Mouse (Mus musculus) kidney, adult 8-10 months (tissue): ENCODE data around the gene Dctd.
A peak's percentile ranks its signal among the peaks of the same experiment; 100 is the strongest.
"Not testable (repeated sequence)": the region's sequence is repeated elsewhere in the genome, so short reads cannot be mapped to it uniquely, and the experiment has no call there.

Source experiments
- DNase-seq, 2 experiments: peaks; one replicate each; pipeline ENCODE4 v3.0.0; 2022

The Dctd gene

DNA sequence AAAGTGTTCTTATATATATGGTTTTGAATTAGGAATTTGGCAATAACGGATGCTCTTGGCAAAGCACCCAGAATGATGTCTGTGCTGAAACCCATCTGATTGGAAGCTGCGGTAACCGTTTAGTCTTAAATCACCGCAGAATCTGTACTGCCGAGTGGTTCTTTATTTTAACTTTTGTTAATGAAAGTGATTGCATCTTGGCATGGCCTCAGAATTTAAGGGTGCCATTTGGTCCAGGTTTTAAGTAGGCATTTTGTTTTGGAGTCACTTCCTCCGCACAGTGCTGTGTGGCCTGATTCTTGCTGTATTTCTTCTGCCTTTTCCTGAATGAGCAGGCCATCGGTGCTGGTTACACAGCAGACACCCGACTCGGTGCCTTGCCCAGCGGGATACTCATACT is 47.6 kb downstream of the Dctd start:
- no peak for DNase-seq

DNA sequence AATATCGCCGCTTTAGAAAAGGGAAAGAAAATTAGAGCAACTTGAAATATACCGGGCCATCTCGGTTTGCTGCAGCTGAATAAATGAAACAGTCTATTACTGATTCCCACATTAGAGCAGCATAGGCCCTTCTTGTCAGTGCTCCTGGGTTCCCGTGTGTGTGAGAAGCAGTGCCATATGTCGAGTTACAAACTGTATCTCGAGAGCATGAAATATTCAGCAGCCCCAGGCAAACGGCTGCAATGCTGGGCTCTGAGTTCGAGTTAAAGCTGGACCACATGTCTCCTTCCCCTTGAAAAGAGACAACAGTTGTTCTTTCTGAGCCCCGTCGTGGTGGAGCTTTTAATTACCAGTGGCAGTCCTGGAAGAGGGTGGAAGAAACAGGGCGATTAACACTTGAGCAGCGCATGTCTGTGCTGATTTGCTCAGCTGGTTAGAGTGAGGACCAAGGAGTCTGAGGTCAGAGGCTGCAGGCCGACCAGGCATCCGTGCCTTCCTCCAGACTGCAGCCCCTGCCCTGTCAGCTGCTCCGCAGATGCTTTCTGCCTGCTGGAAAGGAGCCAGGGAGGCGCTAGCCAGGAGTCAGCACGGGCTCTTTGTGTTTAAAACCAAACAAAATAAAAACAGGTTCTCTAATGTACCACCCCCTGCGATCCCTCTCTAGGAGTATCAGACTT is 53.3 kb downstream of the Dctd start:
- DNase-seq: peak in 1 of 2 experiments; percentile 5

DNA sequence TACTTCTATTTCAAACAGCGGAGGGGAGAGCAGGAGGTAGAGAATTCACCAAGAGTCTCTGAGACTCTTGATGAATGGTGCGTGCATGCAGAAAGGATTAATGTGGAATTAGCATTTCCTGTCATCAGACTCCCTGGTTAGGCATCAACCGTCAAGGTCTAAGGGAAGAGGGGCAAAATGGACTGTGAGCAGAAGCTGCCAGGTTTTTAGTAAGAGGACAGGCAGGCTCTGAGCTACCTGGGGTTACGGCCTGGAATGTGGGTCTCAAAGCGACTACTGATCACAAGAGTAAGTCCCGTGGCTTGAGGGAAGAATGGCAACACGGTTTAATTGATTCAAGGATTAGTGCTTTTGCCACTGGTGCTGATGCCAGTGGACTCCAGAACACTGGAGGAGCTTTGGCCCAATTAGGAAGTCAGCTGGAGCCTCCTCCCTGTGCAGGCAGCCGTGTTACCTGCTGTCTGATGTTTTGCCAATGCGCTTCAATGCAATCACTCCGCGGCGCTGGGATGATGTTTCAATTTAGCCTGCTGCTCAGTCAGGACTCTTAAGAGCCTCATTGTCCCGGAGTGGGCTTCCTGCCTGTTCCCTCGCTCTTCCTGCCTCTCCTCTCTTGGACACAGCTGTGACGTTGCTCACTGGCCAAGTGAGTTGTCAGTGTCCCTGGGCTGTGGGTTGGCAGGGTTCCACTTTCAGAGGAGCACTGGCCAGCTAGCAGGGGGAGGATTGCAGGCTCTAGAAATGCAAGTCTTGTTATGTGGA is 54.6 kb downstream of the Dctd start:
- DNase-seq: peak; percentile 23 to 24

DNA sequence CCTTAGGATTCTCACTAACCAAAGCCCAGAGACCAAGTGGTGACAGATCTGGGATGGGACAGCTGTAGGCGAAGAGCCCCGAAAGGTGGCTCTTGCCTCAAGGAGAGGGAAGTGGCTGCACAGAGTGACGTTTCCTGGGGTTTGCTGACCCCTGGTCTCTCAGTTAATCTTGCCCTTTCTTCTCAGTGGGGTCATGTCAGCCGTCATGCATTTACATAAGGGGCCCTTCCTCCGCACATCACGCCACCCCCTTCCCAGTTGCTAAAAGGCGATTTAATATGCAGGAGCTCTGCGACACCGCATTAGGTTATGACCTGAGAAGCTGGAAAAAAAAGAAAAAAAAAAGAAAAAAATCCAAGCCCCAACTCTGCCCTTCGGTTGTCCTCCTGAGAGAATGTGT is 58.8 kb downstream of the Dctd start:
- DNase-seq: no peak

DNA sequence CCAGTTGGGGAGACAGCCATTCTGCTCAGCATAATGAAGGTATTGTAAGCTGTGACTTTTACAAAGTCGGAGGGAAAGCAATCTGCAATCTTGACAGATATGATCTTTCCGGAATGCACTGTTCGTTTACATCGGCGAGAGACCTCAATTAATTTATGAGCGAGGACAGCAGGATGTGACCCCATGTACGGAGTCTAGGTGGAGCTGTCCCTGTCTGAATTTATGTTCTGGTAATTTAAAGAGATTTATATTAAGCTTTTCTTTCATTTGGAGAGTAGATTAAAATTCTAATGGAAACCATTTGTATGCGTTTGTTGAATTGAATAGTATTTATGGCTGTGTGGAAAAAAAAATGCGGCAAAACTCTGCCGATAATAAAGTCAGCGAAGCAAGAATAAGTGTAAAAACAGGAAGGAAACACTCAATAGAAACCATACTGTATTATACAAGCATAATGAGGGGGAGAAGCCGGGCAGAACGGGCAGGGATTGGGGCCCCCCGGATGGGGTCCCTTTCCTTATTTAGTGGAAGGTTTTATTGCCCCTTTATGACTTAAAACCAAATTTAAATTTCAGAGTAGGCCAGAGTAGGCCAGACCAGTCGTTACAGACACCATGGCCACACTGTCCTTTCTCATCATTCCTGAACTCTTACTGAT is 59.8 kb downstream of the Dctd start:
- DNase-seq: no peak

DNA sequence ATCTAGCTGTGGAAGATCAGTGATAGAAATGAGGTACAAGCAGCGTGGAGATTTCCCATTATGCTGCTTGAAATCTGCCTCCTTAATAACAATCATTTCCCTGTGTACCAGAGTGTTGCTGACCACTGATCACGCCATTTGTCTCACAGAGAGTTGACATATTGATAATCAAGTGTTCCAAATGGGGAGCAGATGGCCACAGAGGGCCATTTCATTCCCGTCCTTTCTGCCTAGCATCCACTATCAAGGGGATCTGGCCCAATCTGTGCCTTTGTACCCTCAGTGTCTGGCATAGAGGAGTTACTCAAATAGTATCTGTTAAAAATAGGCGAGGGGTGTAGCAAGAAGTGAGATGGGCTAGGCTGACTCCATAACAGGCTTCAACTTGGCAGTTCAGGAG is 78.5 kb downstream of the Dctd start:
- no peak for DNase-seq

DNA sequence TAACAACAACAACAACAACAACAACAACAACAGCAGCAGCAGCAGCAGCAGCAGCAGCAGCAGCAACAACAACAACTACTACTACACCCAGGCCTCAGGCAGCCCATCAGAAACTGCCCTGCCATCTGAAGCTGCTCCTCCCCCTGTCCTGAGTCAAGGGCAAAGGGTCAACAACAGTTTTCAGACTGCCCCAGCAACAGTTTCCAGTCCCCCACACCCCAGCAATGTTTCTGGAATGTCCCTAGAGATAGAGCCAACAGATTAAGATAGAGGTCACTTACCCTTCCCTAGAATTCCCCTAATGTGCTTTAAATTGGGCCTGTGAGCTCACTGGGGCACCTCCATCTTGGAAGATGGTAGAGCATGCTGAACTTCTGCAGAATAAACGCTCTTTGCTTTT is 79.0 kb downstream of the Dctd start:
- no peak for DNase-seq

DNA sequence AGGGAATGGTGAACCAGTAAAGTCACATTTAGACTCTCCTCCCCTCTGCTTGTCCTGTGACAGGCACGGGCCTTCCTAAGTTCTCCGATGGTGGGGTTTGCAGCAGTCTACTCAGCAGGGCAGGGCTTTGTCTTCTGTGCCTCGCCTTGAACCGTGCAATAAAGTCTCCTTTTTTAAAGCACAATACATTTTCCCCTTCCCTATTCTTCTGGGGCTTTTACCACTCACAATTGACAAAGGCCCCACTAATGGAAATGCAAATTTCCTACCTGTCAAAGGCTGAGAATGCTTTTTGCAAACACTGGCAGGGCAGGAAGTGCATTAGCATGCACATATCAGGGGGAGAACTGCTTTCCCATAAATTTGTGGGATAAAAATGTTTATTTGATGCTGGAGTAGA is 80.1 kb downstream of the Dctd start:
- no peak for DNase-seq

DNA sequence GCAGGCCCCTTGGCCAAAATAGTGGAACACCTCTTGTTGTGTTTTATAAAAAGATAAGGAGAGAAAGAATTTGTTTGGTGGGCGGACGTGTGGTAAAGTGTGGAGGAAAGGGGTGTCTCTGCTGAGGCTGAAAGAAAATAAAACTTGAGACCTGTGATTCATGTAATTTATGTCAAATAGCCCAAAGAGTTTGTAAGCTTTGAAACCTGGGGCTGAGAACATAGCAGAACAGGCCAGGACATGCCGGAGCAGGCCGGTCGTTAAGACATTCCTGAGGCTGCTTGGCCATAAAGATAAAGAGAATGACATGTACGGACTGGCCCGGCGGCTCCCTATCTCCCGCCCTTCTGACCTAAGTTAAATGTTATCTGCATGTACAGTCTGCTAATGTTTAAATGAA is 81.3 kb downstream of the Dctd start:
- DNase-seq: not testable (repeated sequence)

DNA sequence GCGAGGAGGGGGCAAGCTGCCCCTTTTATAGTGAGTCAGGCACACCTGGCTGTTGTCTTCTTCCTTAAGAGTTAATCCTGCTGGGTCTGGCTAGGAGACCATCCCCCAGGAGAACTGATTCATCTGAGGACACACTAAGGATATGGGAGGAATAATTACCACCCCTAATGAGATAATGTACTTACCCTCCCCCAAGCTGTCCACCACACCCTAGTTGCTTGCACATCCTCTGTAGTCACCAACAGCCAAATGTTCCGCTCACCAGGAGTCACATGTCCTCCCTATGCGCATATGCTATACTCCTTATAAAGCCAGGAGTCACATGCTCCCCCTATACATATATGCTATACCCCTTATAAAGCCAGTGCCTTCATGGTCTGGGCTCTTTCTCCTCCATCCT is 82.1 kb downstream of the Dctd start:
- DNase-seq: no peak

DNA sequence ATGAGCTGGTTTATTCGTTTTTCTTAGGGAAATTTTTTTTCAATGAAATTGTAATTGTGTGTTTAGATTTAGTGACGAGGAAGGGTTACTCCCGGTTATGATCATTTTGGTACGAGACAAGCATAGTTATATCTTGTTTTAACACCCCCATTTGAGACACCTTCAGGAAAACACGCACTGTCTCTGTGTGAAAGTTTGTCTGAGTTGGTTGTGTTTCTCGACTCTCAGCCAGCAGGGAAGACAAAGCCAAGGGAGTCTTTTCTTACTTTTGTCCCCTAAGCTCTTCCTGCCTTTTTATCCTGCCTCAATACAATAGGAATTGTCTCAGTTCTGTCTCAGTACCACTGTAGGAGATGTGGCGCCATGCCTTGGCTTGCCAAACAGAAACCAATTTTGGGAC is 84.9 kb downstream of the Dctd start:
- no peak for DNase-seq

DNA sequence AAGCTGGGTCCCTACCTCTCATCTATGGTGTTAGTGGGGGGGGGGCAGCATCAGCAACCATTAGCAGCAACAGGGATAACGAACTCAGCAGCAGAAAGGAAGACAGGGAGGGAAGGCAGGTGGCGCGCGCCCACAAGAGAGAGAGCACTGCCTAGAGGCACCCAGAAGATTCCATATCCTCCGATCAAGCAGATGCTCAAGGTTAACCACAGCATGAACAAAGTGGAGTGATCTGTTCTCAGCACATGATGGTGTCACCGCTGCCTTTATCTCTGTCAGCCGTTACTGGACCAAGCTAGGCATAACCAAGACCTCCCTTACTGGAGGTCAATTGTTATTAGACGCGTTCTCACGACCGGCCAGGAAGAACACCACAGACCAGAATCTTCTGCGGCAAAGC is 89.7 kb downstream of the Dctd start:
- DNase-seq: no peak

DNA sequence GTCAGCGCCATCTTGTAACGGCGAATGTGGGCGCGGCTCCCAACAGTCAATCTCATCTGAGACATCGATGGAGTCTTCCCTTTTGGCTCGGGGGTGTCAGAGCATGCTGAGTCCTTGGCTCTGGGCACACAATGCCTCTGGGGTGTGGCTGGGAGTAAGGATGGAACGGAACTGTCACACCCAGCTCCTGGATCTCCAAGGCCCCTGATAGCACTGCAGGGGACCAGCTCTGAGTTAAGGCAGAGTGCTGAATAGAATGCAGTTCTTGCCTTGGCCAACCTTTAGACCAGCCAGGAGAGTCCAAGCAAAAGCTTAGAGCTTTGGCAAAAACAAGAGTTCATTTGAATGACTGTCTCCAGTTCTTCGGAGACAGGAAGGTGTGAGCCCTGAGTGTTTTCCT is 97.1 kb downstream of the Dctd start:
- DNase-seq: no peak

DNA sequence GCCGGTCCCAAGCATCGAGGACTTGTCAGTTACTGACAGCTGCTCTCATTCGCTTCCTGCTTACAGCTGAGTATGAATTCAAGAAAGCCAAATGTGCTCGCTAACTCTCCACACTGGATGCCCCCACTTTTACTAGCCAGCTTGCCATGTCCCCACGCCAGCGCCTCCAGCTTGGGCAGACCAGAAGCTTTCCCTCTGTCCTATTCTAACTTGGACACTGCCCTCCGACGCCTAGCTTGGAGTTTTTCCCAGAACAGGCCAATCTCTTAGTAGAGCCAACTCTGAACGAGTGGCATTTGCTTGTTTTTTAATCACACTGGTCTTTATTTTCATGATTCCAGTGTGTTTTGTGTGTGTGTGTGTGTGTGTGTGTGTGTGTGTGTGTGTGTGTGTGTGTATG is 100.3 kb downstream of the Dctd start:
- no peak for DNase-seq

DNA sequence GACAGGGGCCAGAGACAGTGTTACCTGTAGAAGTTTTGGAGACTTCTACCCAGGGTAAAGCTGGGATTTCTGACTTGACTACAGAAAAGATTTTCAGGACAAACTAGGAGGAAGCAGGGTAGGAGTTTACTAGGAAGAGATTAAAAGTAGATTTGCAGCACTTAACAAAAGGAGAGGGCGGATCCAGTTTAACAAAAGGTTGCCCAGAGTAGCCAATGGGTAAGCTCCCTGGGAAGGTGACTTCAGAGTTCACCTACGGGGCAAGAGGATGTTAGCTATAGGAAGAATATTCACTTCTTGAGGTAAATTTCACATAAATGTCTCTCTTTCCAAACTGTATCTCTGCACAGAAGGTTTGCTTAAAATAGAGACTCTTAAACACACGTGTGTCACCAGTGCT is 103.7 kb downstream of the Dctd start:
- DNase-seq: no peak
